In the genomic region with DNA sequence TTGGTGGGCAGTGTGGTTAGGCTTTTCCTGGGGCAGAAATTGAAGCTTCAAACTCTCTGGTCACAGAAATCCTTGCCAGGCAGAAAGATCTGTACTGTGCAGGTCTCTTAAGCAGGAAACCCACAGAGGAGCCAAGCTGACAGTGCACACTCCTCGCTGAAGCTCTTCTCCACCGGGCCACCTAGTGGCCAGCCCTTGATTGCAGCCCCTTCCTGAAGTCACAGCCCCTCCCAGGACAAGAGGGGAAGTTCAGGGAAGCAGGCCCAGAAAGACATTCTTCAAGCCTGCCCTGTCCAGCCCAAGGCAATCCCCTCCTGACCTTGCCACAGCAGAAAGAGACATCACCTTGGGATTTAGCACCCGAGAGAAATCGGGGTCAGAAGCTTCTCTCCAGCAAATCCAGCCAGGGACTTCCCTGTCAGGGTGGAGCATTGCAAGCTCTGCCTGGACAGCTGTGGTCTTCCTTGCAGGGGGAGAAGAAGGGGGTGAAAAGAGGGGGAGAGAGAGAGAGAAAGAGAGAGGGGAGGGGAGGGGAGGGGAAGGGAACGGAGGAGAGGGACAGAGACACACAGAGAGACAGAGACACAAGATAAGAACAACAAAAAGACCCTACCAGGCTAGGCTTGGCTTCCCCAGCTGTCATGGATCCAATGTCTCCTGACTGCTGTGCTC, we compare ENCODE assay signal across 8 mouse cellular contexts. TPM values are rescaled to one million over a fixed set of nuclear protein-coding genes. Genes with fewer than 3 reads are reported as not detected.
A peak's percentile ranks its signal among the peaks of the same experiment; 100 is the strongest.
DNase-seq lines count a peak whose midpoint lies in the region; ATAC-seq and TF ChIP-seq lines count a peak whose summit lies in the region.

No protein-coding gene starts in this region.

- H3K27ac ChIP-seq in ES-Bruce4 (ENCODE audit: insufficient read depth, low read length), result no peak overlapping the region
- H3K27ac ChIP-seq in embryonic fibroblast, embryonic 13.5 days (ENCODE audit: insufficient read depth, low read length), result no peak overlapping the region
- no peak overlapping the region for H3K27ac ChIP-seq in lung, embryonic 15.5 days

- no peaks in the 10 kb centered on the region for H3K36me3 ChIP-seq in ES-Bruce4 (ENCODE audit: control insufficient read depth, insufficient read depth, low read length, poor library complexity, severe bottlenecking)
- H3K36me3 ChIP-seq in lung, embryonic 15.5 days, result no peaks in the 10 kb centered on the region

- peak; percentile 61 for TF ChIP-seq CTCF in ES-Bruce4 (IDR thresholded peaks at IDR 0.05; ENCODE audit: low read depth, low read length)
- TF ChIP-seq CTCF in embryonic fibroblast, embryonic 13.5 days (IDR thresholded peaks at IDR 0.05; ENCODE audit: borderline replicate concordance, insufficient read depth, low read length), result peak; percentile 47; the same call in 1 of the 2 replicates

- peak; percentile 82 for ATAC-seq in lung, embryonic 15.5 days (ENCODE audit: borderline replicate concordance, extremely low read depth, low FRiP score, low TSS enrichment)

- 4% methylated on average over 5 of the region's 5 CpGs for WGBS in lung, embryonic 15.5 days

- intact Hi-C loops in heart, postnatal 14 days (cut with DNase I), result loop anchor here (2.0 kb wide), 1 partner anchor 64 kb away; no protein-coding TSS in a partner anchor

- H3K4me1 ChIP-seq in ES-Bruce4 (ENCODE audit: control insufficient read depth, insufficient read depth, low read length), result no peaks in the 10 kb centered on the region
- no peaks in the 10 kb centered on the region for H3K4me1 ChIP-seq in embryonic fibroblast, embryonic 13.5 days (ENCODE audit: control insufficient read depth, insufficient read depth, low read length)
- peaks cover 3% of the 10 kb centered on the region; the same call in 1 of the 2 replicates for H3K4me1 ChIP-seq in lung, embryonic 15.5 days

- H3K4me2 ChIP-seq in lung, embryonic 15.5 days, result no peak overlapping the region

- TF ChIP-seq POLR2A in ES-Bruce4 (IDR thresholded peaks at IDR 0.05; ENCODE audit: insufficient read depth, low read length), result no peak
- no peak for TF ChIP-seq POLR2A in embryonic fibroblast, embryonic 13.5 days (IDR thresholded peaks at IDR 0.05; ENCODE audit: low read depth, low read length)

- no peaks in the 10 kb centered on the region for H3K9me3 ChIP-seq in ES-Bruce4 (replicated peaks; ENCODE audit: control insufficient read depth, insufficient read depth, low read length, poor library complexity, severe bottlenecking)
- no peaks in the 10 kb centered on the region for H3K9me3 ChIP-seq in lung, embryonic 15.5 days

- no peak overlapping the region for H3K4me3 ChIP-seq in ES-Bruce4 (ENCODE audit: low read depth, low read length)
- no peak overlapping the region for H3K4me3 ChIP-seq in embryonic fibroblast, embryonic 13.5 days (ENCODE audit: insufficient read depth, low read length)
- H3K4me3 ChIP-seq in lung, embryonic 15.5 days, result no peak overlapping the region

- peak; percentile 84 to 88 for DNase-seq in adrenal gland, postnatal 36 days
- DNase-seq in heart, postnatal 14 days, result peak; percentile 88 to 90
- DNase-seq in layer of hippocampus, adult 8-10 months (ENCODE audit: low spot score in 2 of 2), result peak; percentile 33 to 46
- DNase-seq in retina, postnatal 7 days (ENCODE audit: low read depth, low spot score), result peak; percentile 30
- DNase-seq in urinary bladder, postnatal 10 days (ENCODE audit: low spot score), result peak; percentile 29

- no peak overlapping the region for H3K9ac ChIP-seq in ES-Bruce4 (ENCODE audit: low read depth, poor library complexity, severe bottlenecking)
- H3K9ac ChIP-seq in lung, embryonic 15.5 days, result no peak overlapping the region

- no peaks in the 10 kb centered on the region for H3K27me3 ChIP-seq in ES-Bruce4 (ENCODE audit: control insufficient read depth, insufficient read depth, low read length, poor library complexity, severe bottlenecking)
- no peaks in the 10 kb centered on the region for H3K27me3 ChIP-seq in lung, embryonic 15.5 days

- TF ChIP-seq EP300 in ES-Bruce4 (IDR thresholded peaks at IDR 0.05; ENCODE audit: insufficient read depth, low read depth, low read length), result no peak

RNA-seq across cellular contexts. Expression of a gene that starts 4.6 kb away (rescaled TPM):
- polyA plus RNA-seq in ES-Bruce4 (2011; ENCODE audit: insufficient read depth, insufficient read length, low read depth, missing spikeins), result 0.58 and 1.1 TPM in 2 replicates
- 1 to 10 TPM; 2.7 to 5.9 TPM for total RNA-seq in adrenal gland, postnatal 36 days (2021)
- 0.18 and 1.2 TPM in 2 replicates for polyA plus RNA-seq in embryonic fibroblast, embryonic 13.5 days (2011; ENCODE audit: insufficient read length, low read depth, missing spikeins)
- 1 to 10 TPM; 2.2 to 3.1 TPM for total RNA-seq in heart, postnatal 14 days (2021)
- total RNA-seq in layer of hippocampus, adult 8-10 months (2022), result 1 to 10 TPM; 1.8 to 9.4 (median 4.4) TPM
- polyA plus RNA-seq in lung, embryonic 15.5 days (2015; fragmentation: Nextera tagmentation; extraction: Ambion mirVana), result 2.3 and 2.7 TPM in 2 replicates

RNA-seq across cellular contexts. Expression of a gene that starts 15.4 kb away (rescaled TPM):
- polyA plus RNA-seq in ES-Bruce4 (2011; ENCODE audit: insufficient read depth, insufficient read length, low read depth, missing spikeins), result not detected in 2 replicates
- under 1 TPM; 0.36 to 0.93 TPM for total RNA-seq in adrenal gland, postnatal 36 days (2021)
- 0.30 TPM in 1 of 2 replicates, not detected in the other for polyA plus RNA-seq in embryonic fibroblast, embryonic 13.5 days (2011; ENCODE audit: insufficient read length, low read depth, missing spikeins)
- 1 to 10 TPM in 1 of 2 experiments, under 1 TPM in 1; 0.76 to 1.7 TPM for total RNA-seq in heart, postnatal 14 days (2021)
- 1 to 10 TPM; 1.4 to 4.5 (median 2.9) TPM for total RNA-seq in layer of hippocampus, adult 8-10 months (2022)
- 0.22 and 0.47 TPM in 2 replicates for polyA plus RNA-seq in lung, embryonic 15.5 days (2015; fragmentation: Nextera tagmentation; extraction: Ambion mirVana)

Comparison
In these comparisons a context has a peak if more than half of its experiments do, and no peak if none do; other contexts are left out.
1. DNase-seq: peak in every context shown above with its lines; median percentile 89 in heart, postnatal 14 days; 86 in adrenal gland, postnatal 36 days; 40 in layer of hippocampus, adult 8-10 months; 30 in retina, postnatal 7 days; 29 in urinary bladder, postnatal 10 days.